Mouse (Mus musculus): ENCODE measurements around the gene Tmem235.

GRCm38 (mm10) chr11:117829671-117830215 lies 30.8 kb upstream of the Tmem235 start:
- no peak for TF ChIP-seq ZNF384 (IDR thresholded peaks at IDR 0.05; ENCODE audit: low read depth, low read length)
- TF ChIP-seq ZC3H11A (IDR thresholded peaks at IDR 0.05; ENCODE audit: borderline replicate concordance, low read depth, low read length): no peak
- no peak for TF ChIP-seq MAFK (IDR thresholded peaks at IDR 0.05; ENCODE audit: insufficient read depth, low read depth, low read length)
- no peak for TF ChIP-seq CHD2 (IDR thresholded peaks at IDR 0.05; ENCODE audit: low read depth, low read length)
- no peak for TF ChIP-seq HCFC1 (IDR thresholded peaks at IDR 0.05; ENCODE audit: borderline replicate concordance, insufficient read depth, low read length)

Data from ES-E14 (cell line).